Mouse (Mus musculus): ENCODE measurements around the gene Olfr1424. TPM values are rescaled to one million over a fixed set of nuclear protein-coding genes. Genes with fewer than 3 reads are reported as not detected.
"Not testable (repeated sequence)": the region's sequence is repeated elsewhere in the genome, so short reads cannot be mapped to it uniquely, and the experiment has no call there.

The Olfr1424 gene
- not detected for total RNA-seq (2022)

DNA sequence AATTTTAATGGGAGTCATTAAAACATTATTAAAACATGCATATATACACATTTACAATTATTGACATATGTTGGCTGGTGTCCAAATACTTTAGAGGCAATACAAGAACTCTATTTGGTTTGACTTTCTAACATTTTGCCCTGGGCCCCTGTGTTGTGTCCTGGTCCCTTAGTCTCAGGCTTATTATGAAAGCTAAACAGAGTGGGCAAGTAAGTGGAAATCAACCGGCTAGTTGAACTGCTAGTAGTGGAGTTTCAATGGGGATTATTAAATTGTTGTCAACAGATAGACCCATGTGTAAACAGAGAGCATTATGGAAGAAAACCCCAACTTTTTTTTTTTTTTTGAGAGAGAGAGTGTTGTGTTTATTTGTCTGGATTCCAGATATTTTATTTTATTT, at the start of gene Olfr1424:
Gene Olfr1424, minus strand, starts transcription at position 101 of the 400 bp plus-strand sequence.
- DNase-seq (ENCODE audit: low spot score in 2 of 2): not testable (repeated sequence)

DNA sequence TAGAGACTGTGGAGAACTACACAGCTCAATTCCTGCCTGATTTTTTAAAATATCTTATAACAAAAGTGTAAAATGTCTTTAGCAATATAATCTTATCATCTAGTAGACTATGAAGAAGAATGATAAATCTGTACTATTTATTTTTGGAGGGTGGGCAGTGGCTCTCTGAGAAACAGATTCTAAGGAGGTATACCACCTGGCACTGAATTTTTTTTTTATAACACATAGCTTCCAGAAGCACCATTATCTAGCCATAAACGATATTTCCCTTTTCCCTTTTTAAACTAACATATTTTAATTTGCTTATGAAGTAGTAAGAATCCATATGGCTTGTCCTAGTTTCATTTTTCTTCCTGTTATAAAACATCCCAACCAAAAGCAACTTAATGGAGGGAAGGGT, 42.1 kb upstream of the Olfr1424 start:
- no peak for DNase-seq (ENCODE audit: low spot score in 2 of 2)

DNA sequence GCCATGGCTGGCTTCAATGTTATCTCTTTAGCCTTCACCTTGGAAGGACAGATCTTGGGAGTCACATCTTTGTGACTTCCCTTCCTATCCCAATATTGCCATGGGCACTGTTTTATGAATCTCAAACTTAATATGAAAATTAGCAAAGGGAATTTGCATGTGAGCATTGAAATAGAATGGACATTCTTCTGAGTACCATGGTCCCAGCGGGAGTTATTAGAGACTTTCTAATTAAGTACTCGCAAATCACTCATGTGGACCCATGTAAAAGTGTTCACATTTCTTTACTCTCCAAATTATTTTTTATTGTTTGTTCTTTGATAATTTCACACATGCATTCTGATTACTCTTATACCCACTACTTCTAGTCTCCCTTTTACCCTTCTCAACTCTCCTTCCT, 40.8 kb upstream of the Olfr1424 start, which contains the start of gene Olfr1427:
Gene Olfr1427, minus strand, starts transcription at position 101 of the 400 bp plus-strand sequence.
- DNase-seq (ENCODE audit: low spot score in 2 of 2): no peak

DNA sequence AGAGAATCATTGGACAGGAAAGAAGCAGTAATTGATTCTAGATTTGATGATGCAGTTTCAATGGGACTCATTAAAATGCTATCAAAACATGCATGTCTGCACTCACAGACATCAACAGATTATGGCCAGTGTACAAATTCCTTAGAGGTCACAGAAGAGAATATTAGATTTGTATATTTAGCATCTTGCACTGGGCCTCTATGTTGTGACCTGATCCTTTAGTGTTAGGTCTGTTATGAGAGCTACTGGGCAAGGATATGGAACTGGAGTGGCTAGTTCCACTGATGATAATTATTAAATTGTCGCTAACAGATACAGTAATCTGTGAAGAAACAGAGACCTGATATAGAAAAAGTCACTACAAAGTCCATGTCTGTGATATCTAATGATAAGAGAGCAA, 29.4 kb upstream of the Olfr1424 start, which contains the start of gene Olfr1426:
Gene Olfr1426, minus strand, starts transcription at position 101 of the 400 bp plus-strand sequence.
- no peak for DNase-seq (ENCODE audit: low spot score in 2 of 2)

DNA sequence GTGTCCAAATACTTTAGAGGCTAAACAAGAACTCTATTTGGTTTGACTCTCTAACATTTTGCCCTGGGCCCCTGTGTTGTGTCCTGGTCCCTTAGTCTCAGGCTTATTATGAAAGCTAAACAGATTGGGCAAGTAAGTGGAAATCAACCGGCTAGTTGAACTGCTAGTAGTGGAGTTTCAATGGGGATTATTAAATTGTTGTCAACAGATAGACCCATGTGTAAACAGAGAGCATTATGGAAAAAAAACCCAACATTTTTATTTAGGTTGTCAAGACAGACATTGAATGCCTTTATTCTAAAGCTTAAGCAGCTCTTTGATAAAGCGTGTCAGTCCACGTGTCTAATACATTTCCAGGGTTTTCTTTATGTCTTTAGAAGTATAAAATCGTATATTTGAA, 15.1 kb upstream of the Olfr1424 start, which contains the start of gene Olfr1425:
Gene Olfr1425, minus strand, starts transcription at position 101 of the 400 bp plus-strand sequence.
- DNase-seq (ENCODE audit: low spot score in 2 of 2): not testable (repeated sequence)

DNA sequence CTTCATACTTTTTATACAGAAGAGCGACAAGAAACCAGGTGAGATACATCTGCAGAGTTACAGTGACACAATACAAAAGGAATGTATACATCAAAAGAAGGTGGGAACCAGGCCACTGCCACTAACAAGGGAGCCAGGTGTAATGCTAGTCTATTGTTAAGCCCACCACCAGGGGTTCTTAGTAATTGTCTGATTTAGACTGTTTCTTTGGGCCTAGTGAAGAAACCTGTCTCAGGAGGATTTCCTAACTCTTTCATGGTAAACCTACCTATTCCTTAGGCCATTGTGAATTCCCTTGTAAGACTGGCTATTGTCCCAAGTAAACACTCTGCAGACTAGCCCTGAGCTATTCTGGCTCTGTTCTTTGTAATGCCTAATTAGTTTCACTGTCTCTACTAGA, 7.1 kb upstream of the Olfr1424 start:
- DNase-seq (ENCODE audit: low spot score in 2 of 2): not testable (repeated sequence)

DNA sequence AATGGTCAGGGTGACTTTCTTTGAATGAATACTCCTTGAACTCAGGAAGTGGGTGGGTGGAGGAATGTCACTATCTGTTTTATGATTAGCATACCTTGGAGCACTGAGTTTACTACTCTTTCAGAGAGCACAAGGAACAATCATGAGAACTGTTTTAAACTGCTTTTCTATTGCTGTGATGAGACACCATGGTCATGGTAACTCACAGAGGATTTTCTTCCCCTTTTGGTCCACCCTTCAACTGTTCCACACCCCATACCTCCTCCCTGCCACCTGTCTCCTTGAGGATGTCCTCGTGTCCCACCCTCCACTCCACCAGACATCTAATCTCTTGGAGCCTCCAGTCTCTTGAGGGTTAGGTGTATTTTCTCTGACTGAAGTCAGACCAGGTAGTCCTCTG, 5.3 kb upstream of the Olfr1424 start:
- DNase-seq (ENCODE audit: low spot score in 2 of 2): not testable (repeated sequence)

DNA sequence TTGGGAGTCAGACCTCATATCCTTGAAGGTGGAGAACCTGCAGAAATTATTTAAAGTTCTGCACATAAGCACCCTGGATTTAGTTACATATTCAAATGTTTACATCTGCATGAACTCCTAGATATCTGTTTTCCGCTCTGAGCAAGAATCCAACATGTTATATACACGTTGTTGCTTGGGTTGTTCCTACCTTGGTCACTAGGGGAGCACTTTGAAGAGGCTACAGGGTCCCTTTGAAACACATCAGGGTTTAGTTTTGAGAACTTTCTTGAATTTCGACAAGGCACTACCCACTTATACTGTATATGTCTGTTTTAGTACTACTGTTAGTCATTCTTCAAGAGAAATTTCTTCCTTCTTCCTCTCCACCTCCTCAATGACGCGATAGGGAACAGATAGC, 19.3 kb downstream of the Olfr1424 start:
- no peak for DNase-seq (ENCODE audit: low spot score in 2 of 2)

DNA sequence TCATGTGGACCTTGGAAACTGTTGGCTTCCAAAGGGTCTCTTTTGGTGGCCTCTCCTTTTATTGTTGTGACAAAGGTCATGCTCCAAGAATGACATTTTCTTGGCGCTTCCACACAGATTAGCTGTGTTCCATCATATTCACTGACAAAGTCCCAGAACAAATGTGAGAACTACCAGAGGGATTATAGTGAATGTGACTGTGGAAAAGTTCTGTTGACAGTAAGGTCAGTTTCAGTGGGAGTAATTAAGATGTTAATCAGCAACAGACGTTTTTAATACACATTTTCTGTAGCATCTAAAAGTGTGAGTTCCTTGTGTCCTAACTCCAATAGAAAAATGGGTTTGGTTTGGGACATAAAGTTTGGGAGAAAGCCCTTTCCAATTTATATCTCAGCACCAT, 21.3 kb downstream of the Olfr1424 start, which contains the start of gene Olfr1423:
Gene Olfr1423, minus strand, starts transcription at position 101 of the 400 bp plus-strand sequence.
- no peak for DNase-seq (ENCODE audit: low spot score in 2 of 2)

DNA sequence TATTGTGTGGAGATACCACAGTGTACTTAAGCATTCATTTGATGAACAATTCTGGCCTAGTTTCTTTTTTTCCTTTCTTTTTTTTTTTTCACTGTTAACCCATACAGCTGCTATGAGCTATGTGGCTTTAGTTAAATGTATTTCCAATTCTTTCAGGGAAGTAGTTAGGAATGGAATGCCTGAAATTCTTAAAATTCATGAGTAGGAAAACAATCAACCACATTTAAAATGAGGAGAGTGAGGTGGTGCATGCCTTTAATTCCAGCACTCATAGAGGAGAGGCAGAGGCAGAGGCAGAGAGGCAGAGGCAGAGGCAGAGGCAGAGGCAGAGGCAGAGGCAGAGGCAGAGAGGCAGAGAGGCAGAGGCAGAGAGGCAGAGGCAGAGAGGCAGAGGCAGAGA, 24.8 kb downstream of the Olfr1424 start:
- DNase-seq (ENCODE audit: low spot score in 2 of 2): no peak

DNA sequence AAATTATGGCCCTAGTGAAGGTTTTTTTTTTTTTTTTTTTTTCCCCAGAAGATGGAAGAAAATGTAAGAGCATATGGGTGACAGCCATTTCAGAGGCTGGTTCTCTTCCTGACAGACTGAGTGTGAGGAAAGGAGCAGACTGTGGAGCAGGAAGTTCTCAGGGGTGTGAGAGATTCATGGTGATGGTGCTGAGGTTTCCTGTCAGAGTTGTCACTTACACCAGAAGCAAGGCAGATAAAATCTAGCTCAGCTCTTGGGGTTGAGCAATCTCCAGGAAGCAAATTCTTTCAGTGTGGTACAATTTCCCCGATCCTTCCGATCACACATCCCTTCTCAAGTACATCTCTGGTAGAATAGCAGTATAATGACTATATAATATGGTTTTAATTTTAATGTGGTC, 35.9 kb downstream of the Olfr1424 start:
- no peak for DNase-seq (ENCODE audit: low spot score in 2 of 2)

DNA sequence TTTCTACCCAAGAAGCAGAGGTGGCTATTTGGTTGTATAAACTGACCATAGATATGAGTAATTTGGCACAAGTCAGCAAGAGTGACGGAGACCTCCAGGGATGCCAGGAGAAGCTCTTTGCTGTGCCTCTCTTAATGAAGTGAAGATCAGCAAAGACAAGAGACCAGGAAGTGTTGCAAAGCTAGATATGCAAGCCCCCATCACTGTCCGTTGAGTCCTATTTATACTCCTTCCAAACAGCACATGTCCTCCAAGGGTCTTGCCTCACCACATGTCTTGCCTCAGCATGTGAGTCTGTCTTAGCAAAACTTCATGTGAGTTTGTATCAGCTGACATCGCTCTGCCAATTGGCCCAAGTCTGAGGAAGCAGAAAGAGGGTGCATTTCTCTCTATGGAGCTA, 37.1 kb downstream of the Olfr1424 start:
- DNase-seq (ENCODE audit: low spot score in 2 of 2): no peak

DNA sequence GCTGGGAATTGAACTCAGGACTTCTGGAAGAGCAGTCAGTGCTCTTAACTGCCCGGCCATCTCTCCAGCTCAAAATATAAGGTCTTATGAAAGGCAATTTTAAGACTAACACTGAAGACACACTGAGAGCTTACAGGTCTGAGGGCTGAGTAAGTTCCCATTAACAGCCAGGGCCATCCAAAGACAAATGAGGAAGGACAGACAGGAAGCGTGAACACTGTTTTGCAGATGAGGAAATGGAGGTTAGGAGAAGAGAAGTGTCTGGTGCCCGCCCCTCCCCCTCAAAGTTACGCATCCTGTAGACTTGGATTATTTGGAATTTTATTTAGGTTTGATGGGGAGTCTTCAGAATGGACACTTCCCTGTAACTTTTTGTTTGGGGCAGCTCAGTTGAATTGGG, 38.3 kb downstream of the Olfr1424 start:
- DNase-seq (ENCODE audit: low spot score in 2 of 2): no peak

DNA sequence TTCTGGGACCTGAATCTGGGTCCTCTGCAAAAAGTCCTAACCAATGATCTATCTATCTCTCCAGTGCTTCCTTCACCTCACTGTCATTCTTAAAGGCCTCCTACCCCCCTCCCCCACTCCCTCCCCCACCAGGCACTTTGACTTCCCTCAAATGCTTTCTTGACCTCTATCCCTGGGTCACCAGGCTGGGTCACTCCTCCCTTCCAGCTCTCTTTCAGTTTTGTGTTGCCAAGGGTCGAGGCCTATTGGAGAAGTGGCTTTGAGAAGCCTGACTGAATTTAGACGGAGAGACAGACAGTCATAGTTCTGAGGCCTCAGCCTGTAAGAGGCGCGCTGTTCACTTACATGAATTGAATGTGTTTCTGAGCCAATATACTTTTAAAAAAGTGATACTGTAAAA, 46.3 kb downstream of the Olfr1424 start:
- DNase-seq (ENCODE audit: low spot score in 2 of 2): no peak

DNA sequence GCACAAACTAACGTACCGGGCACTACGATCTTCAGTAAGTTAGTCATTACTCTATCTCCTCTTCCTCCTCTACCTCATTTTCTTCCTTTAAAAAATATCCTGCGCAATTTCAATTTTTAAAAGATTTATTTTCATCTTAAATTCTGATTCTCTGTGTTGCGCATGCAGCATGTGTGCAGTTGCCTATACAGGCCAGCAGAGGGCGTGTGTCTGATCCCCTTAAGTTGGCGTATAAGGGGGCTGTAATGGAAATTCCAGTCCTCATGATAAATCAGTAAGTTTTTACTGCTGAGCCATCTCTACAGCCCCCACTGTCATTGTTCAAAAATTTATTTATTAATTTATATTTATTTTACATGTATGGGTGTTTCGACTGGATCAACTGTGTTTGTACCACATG, 46.8 kb downstream of the Olfr1424 start:
- DNase-seq (ENCODE audit: low spot score in 2 of 2): no peak

DNA sequence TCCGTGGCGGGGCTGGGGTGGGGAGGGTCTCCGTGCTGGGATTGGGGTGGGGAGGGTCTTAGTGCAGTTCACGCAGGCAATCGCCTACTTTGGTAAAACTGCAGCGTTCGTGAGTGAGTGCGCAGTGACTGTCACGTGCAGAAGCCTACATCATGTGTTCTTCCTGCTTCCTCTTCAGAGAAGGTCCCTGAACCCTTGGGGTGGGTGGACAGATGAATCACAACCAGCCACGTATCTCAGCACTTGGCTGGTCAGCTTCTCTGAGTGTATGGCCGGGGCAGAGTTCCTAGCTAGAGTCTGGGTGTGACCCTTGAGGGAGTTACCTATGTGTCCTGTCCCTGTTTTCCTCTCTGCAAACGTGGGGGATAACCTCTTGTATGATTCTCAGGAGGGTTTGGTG, 49.3 kb downstream of the Olfr1424 start:
- peak; percentile 35 to 40 for DNase-seq (ENCODE audit: low spot score in 2 of 2)

DNA sequence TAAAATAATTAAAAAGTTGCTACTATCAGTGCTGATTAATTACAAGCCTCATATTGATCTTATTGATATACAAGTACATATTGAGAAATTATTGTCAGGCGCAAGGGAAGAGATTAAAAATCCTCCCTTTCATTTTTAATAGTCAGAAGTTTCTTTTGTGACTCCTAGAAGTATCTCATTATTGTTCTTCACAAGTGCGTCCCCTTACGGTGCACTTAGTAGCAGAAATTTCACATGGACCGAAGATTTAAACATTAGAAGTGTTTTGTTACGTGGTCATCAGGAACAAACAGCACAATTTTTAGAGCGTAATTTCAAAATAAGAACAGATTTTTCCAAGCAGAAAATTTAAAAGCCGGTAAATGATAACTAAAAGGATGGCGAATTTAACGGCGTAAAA, 49.9 kb downstream of the Olfr1424 start:
- DNase-seq (ENCODE audit: low spot score in 2 of 2): no peak

DNA sequence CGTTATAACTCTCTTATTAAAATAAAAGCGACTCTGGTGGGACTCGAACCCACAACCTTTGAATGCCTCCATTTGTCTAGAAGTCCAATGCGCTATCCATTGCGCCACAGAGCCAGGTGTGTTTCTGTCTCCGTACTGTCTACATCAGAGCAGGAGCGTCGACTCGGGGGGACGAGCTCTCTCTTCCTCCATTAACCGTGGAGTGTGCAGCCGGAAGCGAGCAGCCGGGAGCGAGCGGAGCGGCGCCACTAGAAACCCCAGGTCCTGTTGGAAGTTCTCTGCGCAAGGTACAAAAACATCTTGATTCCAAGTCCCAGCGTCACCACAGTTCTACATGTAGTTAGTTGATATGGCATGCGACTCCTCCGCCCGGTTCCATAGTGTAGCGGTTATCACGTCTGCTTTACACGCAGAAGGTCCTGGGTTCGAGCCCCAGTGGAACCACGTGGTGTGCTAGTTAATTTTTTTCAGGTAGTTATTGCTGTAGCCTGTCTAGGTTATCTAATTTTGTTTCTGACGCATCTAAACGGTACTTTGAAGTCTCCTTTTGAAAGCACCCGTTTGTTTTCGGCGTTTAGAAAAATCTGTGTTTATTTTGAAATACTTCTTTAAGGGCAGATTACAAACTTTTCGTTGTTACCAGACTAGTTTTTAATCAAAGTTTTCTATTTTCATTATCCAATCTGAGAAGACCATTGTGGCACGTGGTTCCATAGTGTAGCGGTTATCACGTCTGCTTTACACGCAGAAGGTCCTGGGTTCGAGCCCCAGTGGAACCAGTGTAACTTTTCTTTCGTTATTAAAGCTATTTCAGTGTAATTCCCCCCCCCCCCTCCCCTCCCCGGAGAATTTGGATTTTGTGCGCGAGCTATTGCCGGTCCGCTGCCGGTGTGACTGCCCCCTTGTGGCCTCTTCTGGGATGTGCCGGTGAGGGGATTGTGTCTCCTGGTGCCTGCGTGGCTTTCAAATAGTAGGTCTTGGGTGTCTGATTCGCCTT, 50.6 kb downstream of the Olfr1424 start:
- DNase-seq (ENCODE audit: low spot score in 2 of 2): peak; percentile 87

DNA sequence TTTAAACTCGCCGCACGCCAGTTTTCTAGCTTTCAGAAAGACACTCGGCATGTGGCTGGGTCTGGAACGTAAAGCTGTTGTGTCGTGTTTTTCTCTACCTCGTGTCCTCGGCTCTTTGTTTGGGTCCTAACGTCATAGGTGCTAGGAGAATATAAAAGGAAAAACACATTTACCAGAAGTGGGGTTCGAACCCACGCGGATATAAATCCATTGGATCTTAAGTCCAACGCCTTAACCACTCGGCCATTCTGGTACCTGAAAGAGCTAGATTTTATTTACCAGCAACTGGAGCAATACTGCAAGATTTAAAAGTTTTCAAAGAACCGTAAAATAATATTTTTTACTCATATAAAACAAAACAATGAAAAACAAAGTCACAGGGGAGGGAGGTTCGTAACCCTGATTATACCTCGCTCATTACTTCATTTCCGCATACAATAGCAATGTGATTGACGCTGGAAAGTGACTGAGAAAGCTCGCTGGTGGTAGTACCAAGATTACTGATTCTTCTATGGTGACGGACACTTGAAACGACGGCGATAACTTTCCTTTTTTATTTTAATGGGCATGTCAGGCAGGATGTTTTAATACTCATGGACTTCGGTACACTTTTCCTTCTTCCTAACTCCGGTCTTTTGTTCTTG, 51.4 kb downstream of the Olfr1424 start:
- DNase-seq (ENCODE audit: low spot score in 2 of 2): peak; percentile 59 to 64

DNA sequence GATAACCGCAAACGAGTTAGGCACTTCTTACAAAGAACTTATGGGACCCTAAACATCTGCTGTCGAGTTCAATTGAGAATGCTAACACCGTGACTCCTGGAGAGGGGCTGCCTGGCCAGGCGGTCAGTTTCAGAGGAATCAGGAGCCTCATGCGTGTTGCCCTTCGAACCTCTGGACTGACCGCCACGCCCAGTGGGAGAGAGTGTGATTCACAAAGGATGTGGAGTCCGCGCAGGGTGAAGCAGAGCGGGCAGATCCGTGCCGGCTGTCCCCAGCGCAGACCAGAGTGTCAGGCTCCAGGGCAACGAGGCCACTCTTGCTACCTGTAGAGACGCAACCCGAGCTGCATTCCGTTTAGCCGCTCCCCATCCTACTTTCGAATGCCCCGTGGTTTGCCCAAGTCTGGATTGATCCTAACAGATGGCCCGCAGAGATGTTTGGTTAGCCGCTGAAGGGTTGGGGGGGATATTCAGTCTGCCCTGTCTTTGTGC, 52.2 kb downstream of the Olfr1424 start:
- peak; percentile 46 to 48 for DNase-seq (ENCODE audit: low spot score in 2 of 2)

DNA sequence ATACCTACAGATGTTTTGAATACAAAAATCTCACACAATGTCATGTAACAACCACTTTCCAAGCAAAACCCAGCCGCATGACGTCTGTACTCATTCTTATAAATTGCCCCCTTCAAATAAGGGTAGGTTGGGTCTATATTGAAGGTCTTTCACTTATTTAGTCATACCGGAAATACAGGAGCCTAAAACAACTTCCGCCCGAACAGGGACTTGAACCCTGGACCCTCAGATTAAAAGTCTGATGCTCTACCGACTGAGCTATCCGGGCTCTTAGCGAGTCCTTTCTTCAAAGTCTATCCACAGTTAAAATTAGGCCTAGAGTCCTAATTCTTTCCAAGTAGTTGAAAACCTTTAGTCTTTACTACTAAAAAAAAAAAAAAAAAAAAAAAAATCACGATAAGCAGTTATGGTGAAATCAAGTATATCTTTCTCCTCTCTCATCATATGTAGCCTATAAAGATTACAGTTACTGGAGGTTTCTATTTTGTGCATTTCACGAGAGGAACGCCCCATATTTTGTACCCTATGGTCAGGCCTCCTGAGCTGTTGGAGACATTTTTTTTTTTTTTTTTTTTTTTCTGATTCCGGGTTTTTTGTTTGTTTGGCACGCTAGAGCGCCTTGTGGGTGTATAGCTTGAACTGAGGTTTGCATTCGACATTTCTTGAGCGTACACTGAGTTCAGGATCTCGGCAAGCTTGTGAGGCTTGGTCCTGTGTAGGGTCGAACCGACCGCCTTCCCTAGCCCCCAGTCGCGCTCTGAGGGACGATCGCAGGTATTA, 52.8 kb downstream of the Olfr1424 start:
- DNase-seq (ENCODE audit: low spot score in 2 of 2): peak; percentile 65 to 68
